Mouse (Mus musculus): Measurements from ENCODE around the gene Il1r2.

Gene Il1r2

GRCm38 (mm10) chr1:40073779-40074178 is at the start of gene Il1r2:
TSS of gene Il1r2 (plus strand) at chr1:40074079.
- no peak for DNase-seq (ENCODE audit: low read depth, low spot score)

GRCm38 (mm10) chr1:40024554-40025320 is 49.1 kb upstream of the Il1r2 start:
- DNase-seq (ENCODE audit: low read depth, low spot score) = no peak

- no peak for DNase-seq (ENCODE audit: low read depth, low spot score)
These were observed 48.5 kb upstream of the Il1r2 start for GRCm38 (mm10) chr1:40025416-40025815.

GRCm38 (mm10) chr1:40027116-40027620 is 46.7 kb upstream of the Il1r2 start:
- DNase-seq (ENCODE audit: low read depth, low spot score) = no peak

GRCm38 (mm10) chr1:40028207-40028998 is 45.5 kb upstream of the Il1r2 start:
- DNase-seq (ENCODE audit: low read depth, low spot score) = no peak

GRCm38 (mm10) chr1:40029597-40029996 is 44.3 kb upstream of the Il1r2 start:
- DNase-seq (ENCODE audit: low read depth, low spot score) = no peak

- DNase-seq (ENCODE audit: low read depth, low spot score) = no peak
These were observed 43.4 kb upstream of the Il1r2 start for GRCm38 (mm10) chr1:40030287-40030975.

- DNase-seq (ENCODE audit: low read depth, low spot score) = no peak
These were observed 42.9 kb upstream of the Il1r2 start for GRCm38 (mm10) chr1:40030976-40031356.

- DNase-seq (ENCODE audit: low read depth, low spot score) = no peak
These were observed 42.3 kb upstream of the Il1r2 start for GRCm38 (mm10) chr1:40031626-40032025.

- no peak for DNase-seq (ENCODE audit: low read depth, low spot score)
These were observed 40.6 kb upstream of the Il1r2 start for GRCm38 (mm10) chr1:40033315-40033714.

GRCm38 (mm10) chr1:40033743-40034420 is 40.0 kb upstream of the Il1r2 start:
- DNase-seq (ENCODE audit: low read depth, low spot score) = no peak

- no peak for DNase-seq (ENCODE audit: low read depth, low spot score)
These were observed 36.0 kb upstream of the Il1r2 start for GRCm38 (mm10) chr1:40037831-40038230.

GRCm38 (mm10) chr1:40045686-40046085 is 28.2 kb upstream of the Il1r2 start:
- no peak for DNase-seq (ENCODE audit: low read depth, low spot score)

- DNase-seq (ENCODE audit: low read depth, low spot score) = no peak
These were observed 27.3 kb upstream of the Il1r2 start for GRCm38 (mm10) chr1:40046600-40046999.

- DNase-seq (ENCODE audit: low read depth, low spot score) = no peak
These were observed 22.7 kb upstream of the Il1r2 start for GRCm38 (mm10) chr1:40051157-40051556.

GRCm38 (mm10) chr1:40052156-40052555 is 21.7 kb upstream of the Il1r2 start:
- no peak for DNase-seq (ENCODE audit: low read depth, low spot score)

GRCm38 (mm10) chr1:40053071-40053470 is 20.8 kb upstream of the Il1r2 start:
- no peak for DNase-seq (ENCODE audit: low read depth, low spot score)

GRCm38 (mm10) chr1:40055051-40055450 is 18.8 kb upstream of the Il1r2 start:
- DNase-seq (ENCODE audit: low read depth, low spot score) = no peak

GRCm38 (mm10) chr1:40055963-40056362 is 17.9 kb upstream of the Il1r2 start:
- DNase-seq (ENCODE audit: low read depth, low spot score) = no peak

GRCm38 (mm10) chr1:40057351-40057750 is 16.5 kb upstream of the Il1r2 start:
- no peak for DNase-seq (ENCODE audit: low read depth, low spot score)

- DNase-seq (ENCODE audit: low read depth, low spot score) = no peak
These were observed 15.9 kb upstream of the Il1r2 start for GRCm38 (mm10) chr1:40058013-40058412.
